Mouse (Mus musculus) cerebellum, postnatal 25 days (tissue): ENCODE results near the gene Phf1.

Source experiments
- DNase-seq, 2 experiments: peaks; one replicate each; pipeline ENCODE4 v3.0.0; 2021; ENCODE audit warnings: mixed read lengths in 2 of 2

Gene Phf1

DNA sequence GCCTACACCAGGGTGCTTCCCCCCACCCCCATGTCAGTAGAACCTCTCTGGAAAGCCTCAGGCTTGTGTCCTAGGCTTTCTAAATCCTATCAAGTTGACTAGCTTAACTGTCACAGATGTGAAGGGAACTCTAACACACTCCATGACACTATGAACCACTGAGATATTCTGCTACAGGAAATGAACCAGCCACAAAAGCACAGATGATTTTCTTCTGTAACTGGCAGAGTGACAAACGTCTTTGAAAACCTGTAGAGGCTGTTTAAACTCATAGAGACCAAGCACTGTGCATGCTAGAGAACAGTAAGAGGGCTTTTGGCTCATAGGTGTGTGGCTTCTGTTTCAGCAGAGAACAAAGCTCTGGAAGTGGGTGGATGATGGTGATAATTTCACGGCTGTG lies 48.2 kb downstream of the Phf1 start:
- no peak for DNase-seq

DNA sequence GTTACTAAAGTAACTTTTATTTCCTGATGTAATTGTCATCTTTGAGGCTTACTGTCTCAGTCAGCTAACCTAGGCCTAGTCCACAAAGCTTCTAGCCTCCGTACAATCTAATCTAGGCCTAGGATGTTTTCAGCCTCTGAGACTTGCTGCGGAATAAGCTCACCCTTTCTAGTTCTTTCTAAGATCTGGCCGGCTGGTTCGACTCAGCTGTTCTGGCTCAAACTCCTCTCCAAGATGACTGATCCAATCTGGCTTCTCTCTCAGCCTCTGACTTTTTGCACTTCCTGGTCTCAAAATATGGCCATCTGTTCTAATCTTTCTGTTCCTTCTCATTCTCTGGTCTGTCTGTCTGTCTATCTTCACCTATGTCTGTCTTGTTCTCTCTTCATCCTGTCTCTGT lies 50.5 kb downstream of the Phf1 start:
- no peak for DNase-seq

GRCm38 (mm10) chr17:26985503-26986179 lies 52.8 kb downstream of the Phf1 start:
- DNase-seq = no peak
